Mouse (Mus musculus) liver, postnatal 0 days (tissue): ENCODE measurements around the gene Dhrs11.
"Not testable (repeated sequence)": the region's sequence is repeated elsewhere in the genome, so short reads cannot be mapped to it uniquely, and the experiment has no call there.

Experiments used
- CTCF ChIP-seq: sonication (generic); IDR thresholded peaks from 2 replicates; pipeline ENCODE4 v1.5.1; 2016; ENCODE audit warnings: antibody characterized with exemption, low read depth
- EP300 ChIP-seq: IDR thresholded peaks from 2 replicates; pipeline ENCODE4 v1.6.1; 2016; ENCODE audit warnings: antibody characterized with exemption, low read depth, mild to moderate bottlenecking

DNA sequence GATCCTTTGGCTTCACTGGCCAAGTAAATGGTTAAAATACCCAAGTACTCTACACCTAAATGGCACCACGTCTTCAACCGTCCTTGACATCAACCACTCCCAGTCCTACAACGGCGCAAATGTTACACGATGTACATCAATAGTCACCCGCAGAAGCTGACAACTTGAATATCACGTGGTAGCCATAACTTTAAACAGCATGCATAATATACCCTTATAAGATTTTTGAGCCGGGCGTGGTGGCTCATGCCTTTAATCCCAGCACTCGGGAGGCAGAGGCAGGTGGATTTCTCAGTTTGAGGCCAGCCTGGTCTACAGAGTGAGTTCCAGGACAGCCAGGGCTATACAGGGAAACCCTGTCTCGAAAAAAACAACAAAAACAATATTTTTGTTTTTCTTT is 701 bp upstream of the Dhrs11 start:
- not testable (repeated sequence) for TF ChIP-seq CTCF, EP300
